Mouse (Mus musculus) G1E (cell line): Measurements from ENCODE around the gene Glcci1.

Experiments
- CTCF ChIP-seq: IDR thresholded peaks from 2 replicates; pipeline ENCODE4 v1.5.1; 2012; ENCODE audit warnings: low read depth, low read length, inconsistent platforms, mixed read lengths
- POLR2AphosphoS5 ChIP-seq: IDR thresholded peaks from 2 replicates; pipeline ENCODE4 v1.6.1; 2012; ENCODE audit warnings: low read depth, low read length, inconsistent platforms; ENCODE audit not compliant: insufficient replicate concordance
- TAL1 ChIP-seq: conservative IDR thresholded peaks from 2 replicates; pipeline ENCODE4 v1.6.1; 2012; ENCODE audit warnings: low read depth, low read length, inconsistent platforms, mixed read lengths

DNA sequence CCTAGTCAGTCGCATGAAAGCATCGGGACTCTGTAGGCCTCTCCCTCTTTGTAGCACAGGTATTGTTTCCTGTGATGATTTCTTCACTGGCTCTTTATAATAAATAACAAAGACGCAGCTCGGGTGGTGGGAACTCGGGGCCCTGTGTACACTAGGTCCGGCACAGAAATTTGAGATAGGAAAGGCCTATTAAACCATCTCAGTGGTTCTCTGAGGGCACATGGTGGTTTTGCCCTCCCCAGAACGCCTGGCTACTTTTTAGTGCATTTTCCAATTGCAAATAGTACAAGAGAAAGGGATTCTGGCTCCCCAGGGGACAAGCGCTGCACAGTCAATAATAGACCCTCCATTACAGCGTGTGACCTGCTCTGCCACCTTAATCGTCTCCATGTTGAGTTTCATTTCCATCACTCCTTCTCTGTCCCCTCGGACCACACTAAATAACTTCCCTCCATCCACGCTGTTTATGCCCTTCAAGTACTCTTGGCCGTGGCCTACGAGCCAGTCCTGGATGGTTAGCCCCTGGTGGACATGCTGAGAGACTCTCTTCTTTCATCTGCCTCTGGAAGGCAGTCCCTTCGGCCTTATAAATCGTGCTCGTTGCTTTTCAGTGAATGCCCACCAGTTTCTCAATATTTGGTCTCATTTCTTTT lies 22.9 kb upstream of the Glcci1 start:
- TF ChIP-seq TAL1 (no peak), POLR2AphosphoS5 (no peak), CTCF (no peak)
